Mouse (Mus musculus): ENCODE data around the gene Rtkn.
A peak's percentile ranks its signal among the peaks of the same experiment; 100 is the strongest.

Gene Rtkn

DNA sequence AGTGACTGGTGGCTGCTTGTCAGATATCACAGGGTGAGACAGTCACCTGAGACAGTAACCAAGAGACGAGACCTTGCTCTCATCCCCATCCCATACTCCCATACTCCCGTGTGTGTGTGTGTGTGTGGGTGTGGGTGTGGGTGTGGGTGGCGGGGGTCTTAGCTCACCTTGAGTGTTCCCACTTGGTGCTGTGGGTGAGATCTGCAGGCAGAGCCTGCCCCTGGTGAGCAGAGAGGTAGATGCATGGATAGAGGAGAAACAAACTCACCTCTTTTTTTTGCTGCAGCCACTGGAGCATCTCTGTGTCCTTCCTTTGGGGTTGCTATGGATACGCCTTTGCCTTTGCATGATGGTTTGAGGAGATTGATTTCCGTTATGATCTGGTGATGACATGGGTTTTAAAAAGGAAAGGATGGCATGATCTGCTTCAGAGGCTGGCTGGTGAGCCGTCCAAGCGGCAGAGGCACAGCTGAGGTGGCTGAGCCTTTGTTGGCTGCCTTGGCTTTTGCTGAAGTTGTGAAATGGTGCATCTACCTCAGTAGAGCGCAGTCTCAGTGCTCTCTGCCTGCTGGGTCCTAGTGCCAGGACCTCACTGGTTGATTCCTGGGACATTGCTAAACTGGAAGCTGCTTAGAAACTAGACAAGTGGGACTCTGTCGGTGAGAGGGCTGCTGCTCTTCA is 37.1 kb downstream of the Rtkn start:
- no peak for DNase-seq (ENCODE audit: low read depth)

DNA sequence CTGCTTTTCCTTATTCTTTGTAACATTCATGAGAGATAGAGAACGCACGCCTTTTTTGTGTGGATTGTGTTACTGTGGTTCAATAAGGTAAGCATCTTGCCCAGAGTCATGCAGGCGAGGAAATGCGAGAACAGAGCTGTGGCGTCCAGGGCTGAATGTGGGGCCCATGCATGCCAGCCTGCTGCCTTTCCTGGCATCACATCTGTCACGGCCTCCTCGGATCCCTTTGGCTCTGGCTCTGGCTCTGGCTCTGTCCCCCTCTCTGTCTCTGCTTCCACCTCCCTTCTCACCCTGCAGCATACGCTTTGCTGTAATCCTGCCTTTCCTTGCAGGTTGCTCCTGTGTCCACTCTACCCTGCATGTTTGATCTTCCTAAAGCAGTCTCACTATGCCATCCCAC is 40.7 kb downstream of the Rtkn start:
- DNase-seq (ENCODE audit: low read depth): no peak

- DNase-seq (ENCODE audit: low read depth): no peak
Observed at GRCm38 (mm10) chr6:83179390-83180117, 44.3 kb downstream of the Rtkn start.

DNA sequence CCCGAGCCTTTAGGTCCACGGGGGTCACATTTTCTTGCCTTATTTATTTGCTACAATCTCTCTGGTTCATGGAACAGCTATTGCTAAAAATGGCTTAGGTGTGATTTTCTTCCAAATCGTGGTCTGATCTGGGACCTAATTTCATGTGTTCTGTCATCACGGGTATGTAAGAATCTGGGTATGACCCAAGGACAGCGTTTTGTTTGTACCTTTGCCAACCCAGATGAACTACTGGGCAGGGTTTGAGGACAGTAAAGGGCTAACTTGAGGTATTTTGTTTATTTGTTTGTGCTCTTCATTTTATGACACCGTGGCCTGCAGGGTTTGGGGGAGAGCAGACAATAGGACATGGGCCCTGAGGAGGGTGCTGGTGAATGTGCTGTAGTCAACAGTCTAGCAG is 45.3 kb downstream of the Rtkn start:
- no peak for DNase-seq (ENCODE audit: low read depth)

DNA sequence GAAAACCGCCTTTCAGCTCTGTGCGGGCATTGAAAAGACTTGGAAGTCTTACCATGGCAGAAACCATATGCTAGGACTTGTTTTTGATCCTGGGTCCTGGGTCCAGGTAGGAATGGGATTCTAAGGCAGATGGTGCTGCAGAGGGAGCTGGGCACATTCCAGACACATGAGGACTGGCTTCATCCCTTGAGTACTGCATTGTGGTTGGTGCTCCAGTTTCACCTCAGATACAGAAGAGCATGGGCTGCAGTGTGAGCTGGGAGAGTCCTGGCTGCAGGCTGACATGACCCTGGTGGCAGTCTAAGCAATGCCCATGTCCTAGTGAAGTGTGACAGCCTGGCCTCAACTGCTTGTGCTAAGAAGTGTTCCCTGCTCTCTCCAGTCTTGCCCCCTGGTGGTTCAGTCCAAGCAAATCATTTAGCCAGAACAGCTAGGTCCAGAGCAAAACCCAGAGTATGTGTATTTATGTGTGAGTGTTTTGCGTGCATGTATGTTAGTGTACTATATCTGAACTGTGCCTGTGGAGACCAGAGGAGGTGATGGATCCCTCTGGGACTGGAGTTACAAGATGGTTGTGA is 49.7 kb downstream of the Rtkn start:
- DNase-seq (ENCODE audit: low read depth): no peak

DNA sequence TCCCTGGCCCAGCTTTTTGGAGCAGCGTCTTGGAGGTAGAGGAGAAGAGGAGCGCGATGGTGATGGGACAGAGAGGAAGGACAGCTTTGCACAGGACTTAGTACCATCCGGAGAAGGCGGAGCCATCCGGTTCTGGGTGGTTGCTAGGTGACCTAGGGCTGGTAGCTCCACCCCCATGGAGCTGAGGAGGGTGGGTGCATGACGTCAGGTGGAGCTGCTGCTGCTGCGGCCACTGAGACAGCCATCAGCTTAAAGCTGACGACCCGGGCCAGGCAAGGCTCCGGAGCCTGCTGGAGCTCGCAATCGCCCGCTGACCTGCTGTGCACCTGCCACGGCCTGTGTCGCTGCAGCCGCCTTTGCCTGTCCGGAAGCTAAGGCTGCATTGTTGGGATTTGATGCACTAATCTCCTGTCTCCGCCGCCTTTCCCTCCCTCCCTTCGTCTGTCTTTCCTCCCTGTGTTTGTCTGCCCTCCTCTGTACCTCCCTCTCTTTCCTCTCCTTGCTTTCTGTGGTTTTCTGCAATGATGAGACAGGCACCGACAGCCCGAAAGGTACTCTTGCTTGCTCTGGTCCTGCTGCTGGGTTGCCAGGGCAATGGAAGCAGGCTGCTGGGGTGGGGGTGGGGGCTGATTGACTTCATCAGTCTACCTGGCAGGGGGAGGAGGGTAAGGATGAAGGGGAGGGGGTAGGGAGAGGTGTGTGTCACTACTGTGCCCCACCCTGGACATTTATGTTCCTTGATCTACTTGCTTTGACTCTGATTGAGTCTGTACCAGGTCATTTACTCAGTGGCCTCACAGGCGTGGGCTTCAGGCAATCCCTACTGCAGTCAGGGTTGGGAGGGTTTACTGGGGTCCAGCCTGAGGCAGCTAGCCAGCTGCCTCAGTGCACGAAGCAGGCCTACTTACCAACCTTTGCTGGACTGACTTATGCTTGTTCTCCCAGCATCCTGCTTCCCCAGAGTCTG is 50.9 kb downstream of the Rtkn start:
- peak; percentile 27 for DNase-seq (ENCODE audit: low read depth)

DNA sequence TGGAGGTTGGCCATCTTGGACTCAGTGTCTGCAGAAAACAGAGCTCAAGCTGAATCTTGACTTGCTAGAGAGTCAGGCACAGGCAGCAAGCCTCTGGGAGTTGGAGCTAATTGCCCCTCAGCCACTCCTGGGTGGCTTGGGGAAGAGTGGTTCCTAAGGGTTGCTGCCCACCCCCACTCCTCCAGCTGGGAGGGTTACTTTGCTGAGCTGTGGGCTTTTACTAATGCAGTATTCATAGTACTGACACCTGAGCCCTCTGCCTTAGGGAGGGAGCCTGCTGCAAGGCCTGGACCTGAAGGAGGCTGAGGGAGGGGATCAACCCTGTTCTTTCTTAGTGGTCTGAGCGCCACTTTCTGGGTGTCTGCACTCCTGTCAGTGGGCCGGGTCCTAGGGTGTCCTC is 51.7 kb downstream of the Rtkn start:
- DNase-seq (ENCODE audit: low read depth): no peak

- DNase-seq (ENCODE audit: low read depth): no peak
Observed at GRCm38 (mm10) chr6:83193571-83193970, 58.3 kb downstream of the Rtkn start.

DNA sequence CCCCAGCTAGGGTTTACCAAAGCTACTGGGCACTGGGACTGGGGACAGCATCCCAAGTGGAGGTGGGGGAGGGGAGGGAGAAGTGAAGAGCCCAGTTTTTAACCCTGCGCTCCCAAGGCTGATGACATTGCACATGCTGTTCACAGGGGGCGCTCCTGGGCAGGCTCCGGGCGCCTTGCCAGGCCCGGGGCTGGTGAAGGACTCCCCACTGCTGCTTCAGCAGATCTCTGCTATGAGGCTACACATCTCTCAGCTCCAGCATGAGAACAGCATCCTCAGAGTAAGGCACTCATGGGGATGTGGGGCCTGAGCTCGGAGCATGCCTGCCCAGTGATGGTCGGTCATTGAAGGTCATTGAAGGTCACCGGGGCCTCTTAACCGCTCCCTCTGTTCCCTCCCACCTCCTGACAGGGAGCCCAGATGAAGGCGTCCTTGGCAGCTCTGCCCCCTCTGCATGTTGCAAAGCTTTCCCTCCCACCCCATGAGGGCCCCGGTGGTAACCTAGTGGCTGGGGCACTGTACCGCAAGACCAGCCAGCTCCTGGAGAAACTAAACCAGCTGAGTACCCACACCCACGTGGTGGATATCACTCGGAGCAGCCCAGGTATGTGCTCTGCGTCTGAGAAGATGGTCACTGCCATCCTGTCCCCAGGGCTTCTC is 62.2 kb downstream of the Rtkn start:
- DNase-seq (ENCODE audit: low read depth): no peak
